Mouse (Mus musculus): ENCODE measurements around the gene Clec4g. TPM values are rescaled to one million over a fixed set of nuclear protein-coding genes. Genes with fewer than 3 reads are reported as not detected.

Gene Clec4g
- total RNA-seq, 1 experiment from 2014 or later: not detected

DNA sequence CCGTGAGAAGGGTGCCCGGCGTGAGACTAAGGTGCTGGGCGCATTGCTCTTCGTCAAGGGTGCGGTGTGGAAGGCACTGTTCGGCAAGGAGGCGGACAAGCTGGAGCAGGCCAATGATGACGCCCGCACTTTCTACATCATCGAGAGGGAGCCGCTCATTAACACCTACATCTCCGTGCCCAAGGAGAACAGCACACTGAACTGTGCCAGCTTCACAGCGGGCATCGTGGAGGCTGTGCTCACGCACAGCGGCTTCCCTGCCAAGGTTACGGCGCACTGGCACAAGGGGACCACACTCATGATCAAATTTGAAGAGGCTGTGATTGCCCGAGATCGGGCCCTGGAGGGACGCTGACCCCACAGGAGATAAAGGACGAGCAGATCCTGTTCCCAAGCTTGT is 41.2 kb downstream of the Clec4g start:
- no peak for DNase-seq

DNA sequence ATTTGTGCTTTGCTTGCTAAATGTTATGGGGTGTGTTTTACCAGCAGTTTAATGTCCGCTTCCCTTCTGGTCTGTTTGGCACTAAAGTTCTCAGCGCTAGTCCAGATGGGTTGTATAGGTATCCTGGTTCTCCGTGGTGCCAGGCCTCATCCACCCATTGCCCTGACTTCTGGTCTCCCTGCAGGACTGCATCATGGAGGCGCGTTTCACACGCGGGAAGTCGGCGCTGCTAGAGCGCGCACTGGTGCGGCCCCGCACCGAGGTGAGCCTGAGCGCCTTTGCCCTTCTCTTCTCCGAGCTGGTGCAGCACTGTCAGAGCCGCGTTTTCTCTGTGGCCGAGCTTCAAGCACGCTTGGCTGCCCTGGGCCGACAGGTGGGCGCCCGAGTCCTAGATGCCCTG is 41.6 kb downstream of the Clec4g start:
- no peak for DNase-seq

DNA sequence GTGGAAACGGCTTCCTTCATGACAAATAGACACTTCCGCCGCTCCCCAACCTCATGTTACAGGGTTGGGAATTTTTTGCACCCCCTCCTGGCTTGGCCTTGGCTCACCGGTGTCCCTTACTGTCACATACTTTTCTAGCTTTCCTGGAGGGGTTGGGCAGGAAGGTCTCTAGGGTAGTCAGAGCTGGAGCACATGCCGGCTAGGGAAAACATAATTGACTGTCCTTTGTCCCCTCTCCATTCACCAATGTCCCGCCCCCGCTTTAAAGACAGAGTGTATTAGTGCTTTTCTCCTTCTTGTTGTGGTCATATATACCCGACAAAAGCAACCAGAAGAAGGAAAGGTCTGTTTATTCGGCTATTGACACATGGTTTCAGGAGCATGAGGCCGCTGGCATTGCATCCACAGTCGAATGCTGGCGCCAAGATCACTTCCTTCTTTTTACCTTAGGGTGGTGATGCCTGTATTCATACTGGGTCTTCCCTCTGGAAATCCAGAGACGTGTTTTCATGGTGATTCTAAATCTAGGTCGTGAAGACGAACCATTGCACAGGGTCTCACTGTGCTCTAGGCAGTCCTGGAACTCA is 43.4 kb downstream of the Clec4g start:
- peak; percentile 20 for DNase-seq

DNA sequence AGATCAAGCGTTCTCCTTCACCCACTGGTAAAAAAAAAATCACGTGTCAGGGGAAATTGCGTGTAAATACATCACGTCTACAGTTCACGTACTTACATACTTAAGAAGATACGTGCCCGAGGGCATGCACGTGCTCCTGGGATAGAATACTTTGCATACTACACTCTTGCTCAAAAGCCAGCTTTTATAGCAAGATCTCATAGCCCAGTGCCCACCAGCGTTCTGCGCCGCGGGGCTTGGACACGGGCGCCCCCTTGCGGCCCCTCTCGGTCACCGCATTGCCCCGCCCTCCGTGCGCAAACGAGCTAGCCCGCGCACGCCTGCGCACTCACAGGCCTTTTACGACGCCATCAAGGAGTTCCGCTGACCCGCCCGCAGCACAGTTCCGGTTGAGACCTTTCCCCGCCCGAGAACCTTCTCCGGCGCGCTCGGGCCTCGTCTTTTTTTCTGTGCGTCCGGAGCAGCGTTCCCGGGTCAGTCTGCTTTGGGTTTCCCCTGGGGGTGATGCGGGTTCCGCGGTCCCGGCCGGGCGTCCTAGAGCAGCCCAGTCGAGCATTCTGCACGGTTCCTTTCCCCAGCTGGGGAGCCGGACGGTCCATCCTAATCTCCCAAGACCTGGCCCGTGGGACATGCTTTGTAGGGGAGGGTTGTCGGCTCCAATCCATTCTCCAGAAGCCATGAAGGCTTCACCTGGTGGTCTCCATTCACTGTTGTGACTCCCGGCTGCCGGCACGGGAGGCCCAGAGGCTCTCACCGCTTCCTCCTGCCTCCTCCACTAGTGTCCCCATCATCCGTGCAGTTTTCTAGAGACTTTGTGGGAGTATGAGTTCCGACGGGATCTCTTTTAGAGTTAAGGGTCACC is 44.1 kb downstream of the Clec4g start, which contains the start of gene Trappc5:
Trappc5 (plus strand) TSS at position 169 of the 862 bp plus-strand sequence.
- peak; percentile 94 for DNase-seq

DNA sequence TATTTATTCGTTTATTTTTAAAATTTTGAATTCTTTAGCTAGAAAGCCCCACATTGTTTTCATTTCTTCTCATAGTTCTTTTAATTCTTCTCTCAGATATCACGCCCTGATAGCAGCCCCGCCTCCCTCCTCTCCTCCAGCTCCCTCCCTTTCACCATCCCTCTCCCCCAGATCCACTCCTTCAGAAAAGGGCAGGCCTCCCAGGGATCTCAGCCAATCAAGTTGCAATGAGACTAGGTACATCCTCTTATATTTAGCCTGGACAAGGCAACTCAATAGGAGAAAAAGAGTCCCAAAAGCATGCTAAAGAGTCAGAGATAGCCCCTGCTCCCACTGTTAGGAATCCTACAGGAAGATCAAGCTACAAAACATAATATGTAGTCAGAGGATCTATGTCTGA is 45.8 kb downstream of the Clec4g start:
- no peak for DNase-seq

DNA sequence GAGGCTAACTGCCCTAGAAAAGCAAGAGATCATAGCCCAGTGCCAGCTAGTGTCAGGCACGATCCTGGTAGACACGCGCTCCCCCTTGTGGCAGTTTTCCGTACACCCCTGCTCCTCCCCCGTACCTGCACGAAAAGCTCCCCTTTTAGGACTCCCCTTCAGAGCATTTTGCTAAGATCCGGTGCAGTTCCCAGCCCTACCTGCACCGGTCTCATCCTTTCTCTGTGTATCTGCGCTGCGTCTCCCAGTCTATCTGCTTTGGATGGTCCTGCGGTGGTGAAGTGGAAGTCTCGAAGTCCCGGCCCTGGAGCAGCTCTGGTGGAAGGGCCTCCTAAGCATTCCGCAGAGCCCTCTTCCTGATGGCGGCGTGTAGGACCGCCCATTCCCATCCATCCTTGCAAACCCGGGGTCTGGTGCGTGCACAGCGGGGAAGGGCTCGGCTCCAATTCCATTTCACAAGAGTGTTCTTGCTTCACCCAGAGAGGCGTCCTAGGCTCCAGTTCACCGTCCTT is 48.4 kb downstream of the Clec4g start, which contains the start of gene Fcor:
Fcor (minus strand) TSS at position 383 of the 512 bp plus-strand sequence.
- DNase-seq: peak; percentile 85

- no peak for DNase-seq
These were observed 50.1 kb downstream of the Clec4g start for GRCm38 (mm10) chr8:3670388-3670787.

DNA sequence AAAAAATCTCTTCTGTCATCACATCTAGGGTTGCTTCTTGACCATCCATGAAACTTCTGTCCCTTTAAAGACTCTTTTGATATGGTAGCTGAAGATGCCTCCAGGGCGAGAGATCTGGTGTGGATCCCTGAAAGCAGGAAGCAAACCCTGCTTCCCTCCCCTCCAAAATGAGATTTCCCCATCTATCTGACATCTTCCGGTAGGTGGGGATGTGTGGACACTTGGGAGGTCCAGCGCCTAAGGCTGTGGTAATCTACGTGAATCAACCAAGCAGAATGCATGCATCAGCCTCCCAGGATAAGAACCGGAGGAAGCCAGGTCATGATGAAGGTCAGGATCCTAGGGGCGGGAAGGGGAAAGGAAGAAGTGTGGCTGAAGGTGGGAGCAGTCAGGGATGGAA is 54.9 kb downstream of the Clec4g start, which contains the start of gene Mcemp1:
Mcemp1 (plus strand) TSS at position 248 of the 400 bp plus-strand sequence.
- DNase-seq: no peak

DNA sequence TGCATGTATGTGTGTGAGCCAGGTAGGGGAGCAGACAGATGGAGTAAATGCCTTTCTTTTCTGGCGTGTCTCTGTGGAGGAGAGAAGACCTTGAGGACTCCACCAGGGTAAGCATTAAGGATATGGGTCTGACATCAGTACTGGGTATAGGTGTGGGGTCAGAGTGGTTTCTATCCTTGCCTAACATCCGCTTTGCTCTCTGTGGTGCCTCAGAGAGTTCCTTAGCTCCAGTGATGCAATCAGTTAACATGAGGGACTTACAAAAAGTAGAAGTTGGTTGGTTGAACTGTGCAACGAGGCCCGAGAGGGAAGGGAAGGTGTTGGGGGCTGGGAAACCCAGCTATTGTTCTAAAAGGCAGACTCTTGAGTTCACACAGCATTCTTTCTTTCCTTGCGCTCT is 56.0 kb downstream of the Clec4g start:
- DNase-seq: no peak

DNA sequence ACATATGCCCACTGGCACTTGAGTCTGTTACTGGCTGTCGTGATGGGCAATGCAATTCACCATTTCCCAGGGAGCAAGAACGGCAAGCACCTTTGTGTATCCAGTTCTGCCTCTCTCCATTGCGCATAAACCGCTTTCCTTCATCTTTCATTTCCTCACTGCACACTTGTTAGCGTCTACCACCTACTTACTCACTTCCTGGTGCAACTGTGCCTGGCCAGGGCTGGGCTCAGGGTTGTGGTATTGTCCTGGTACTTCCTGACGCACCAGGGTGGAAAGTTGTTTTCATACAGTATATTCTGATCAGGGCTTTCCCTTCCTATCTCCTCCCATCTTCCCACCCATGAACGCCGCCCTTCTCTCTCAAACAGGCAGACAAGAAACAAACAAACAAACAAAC is 59.6 kb downstream of the Clec4g start:
- no peak for DNase-seq

Other genes with a start within 250 kb of the Clec4g start
- not detected in 2 replicates for gene Tex45, start 249.8 kb downstream of the Clec4g start, total RNA-seq (2021)
- gene Zfp358, start 227.5 kb downstream of the Clec4g start, total RNA-seq (2021): 18.2 and 24.3 TPM in 2 replicates
- 46.3 and 46.5 TPM in 2 replicates for gene Mcoln1, start 220.2 kb downstream of the Clec4g start, total RNA-seq (2021)
- 41.7 and 63.8 TPM in 2 replicates for gene Pnpla6, start 205.3 kb downstream of the Clec4g start, total RNA-seq (2021)
- not detected in 2 replicates for gene C330021F23Rik, start 152.7 kb downstream of the Clec4g start, total RNA-seq (2021)
- gene Camsap3, start 133.4 kb downstream of the Clec4g start, total RNA-seq (2021): 7.0 and 10.0 TPM in 2 replicates
- 34.8 and 40.9 TPM in 2 replicates for gene Xab2, start 99.3 kb downstream of the Clec4g start, total RNA-seq (2021)
- gene Pet100, start 99.1 kb downstream of the Clec4g start, total RNA-seq (2021): 90.3 and 117 TPM in 2 replicates
- gene Pcp2, start 95.1 kb downstream of the Clec4g start, total RNA-seq (2021): not detected in 2 replicates
- gene Stxbp2, start 89.7 kb downstream of the Clec4g start, total RNA-seq (2021): 123 and 133 TPM in 2 replicates
- 32.6 and 32.8 TPM in 2 replicates for gene Retn, start 64.9 kb downstream of the Clec4g start, total RNA-seq (2021)
- gene Mcemp1, start 54.9 kb downstream of the Clec4g start, total RNA-seq (2021): 0.21 TPM in 1 of 2 replicates, not detected in the other
- gene Fcor, start 48.3 kb downstream of the Clec4g start, total RNA-seq (2021): 23.1 and 33.7 TPM in 2 replicates
- 19.3 and 20.2 TPM in 2 replicates for gene Trappc5, start 44.4 kb downstream of the Clec4g start, total RNA-seq (2021)
- 0.18 TPM in 1 of 2 replicates, not detected in the other for gene Fcer2a, start 26.5 kb downstream of the Clec4g start, total RNA-seq (2021)
- not detected in 2 replicates for gene Cd209a, start 28.3 kb upstream of the Clec4g start, total RNA-seq (2021)
- gene Cd209e, start 133.7 kb upstream of the Clec4g start, total RNA-seq (2021): not detected in 2 replicates
- gene Cd209d, start 157.9 kb upstream of the Clec4g start, total RNA-seq (2021): not detected in 2 replicates
- 0.61 and 0.62 TPM in 2 replicates for gene Cd209b, start 206.2 kb upstream of the Clec4g start, total RNA-seq (2021)
- 0.21 TPM in 1 of 2 replicates, not detected in the other for gene Cd209c, start 234.1 kb upstream of the Clec4g start, total RNA-seq (2021)

Data from adrenal gland, postnatal 25 days (tissue).